Mouse (Mus musculus): ENCODE measurements around the gene Ppp1r32. TPM values are rescaled to one million over a fixed set of nuclear protein-coding genes. Genes with fewer than 3 reads are reported as not detected.

The Ppp1r32 gene
- polyA plus RNA-seq (2014; fragmentation: Nextera tagmentation; extraction: Ambion mirVana): not detected in 2 replicates

DNA sequence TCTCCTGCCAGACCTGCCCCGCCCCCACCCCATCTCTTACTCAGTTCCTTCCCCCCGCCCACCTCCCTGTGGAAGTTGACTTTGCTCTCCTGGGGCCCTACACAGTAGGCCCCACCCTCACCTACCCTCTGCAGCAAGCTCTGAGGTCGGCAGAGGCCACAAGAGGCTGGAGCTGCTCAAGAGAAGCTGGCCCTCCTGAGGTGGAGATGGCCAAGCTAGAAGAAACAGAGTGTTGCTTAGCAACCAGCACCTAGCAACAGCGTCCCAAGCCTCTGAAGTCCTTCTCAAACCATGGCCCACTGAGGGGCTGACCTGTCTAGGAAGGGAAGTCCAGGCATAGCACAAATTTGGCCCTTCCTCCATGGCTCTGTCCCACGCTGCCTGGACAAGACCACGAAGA is at the start of gene Ppp1r32:
Gene Ppp1r32 (minus strand): TSS at position 226 of the 400 bp plus-strand sequence.
- H3K9me3 ChIP-seq (ENCODE audit: control insufficient read depth, low read length): no peaks in the 10 kb centered on the region
- WGBS: 48% methylated on average over 6 of the region's 6 CpGs
- no peaks in the 10 kb centered on the region for H3K27me3 ChIP-seq (ENCODE audit: control insufficient read depth, insufficient read depth, low read length)
- ATAC-seq (ENCODE audit: low FRiP score, low TSS enrichment): no peak; the same call in 1 of the 2 replicates
- H3K4me3 ChIP-seq (ENCODE audit: low read length): no peak within 1 kb of the TSS
- H3K27ac ChIP-seq (ENCODE audit: low read depth, low read length): no peak within 1 kb of the TSS
- no peak within 1 kb of the TSS for H3K9ac ChIP-seq (ENCODE audit: low read depth, low read length)
- H3K4me2 ChIP-seq (replicated peaks; ENCODE audit: low read depth, low read length): no peak within 1 kb of the TSS
- H3K4me1 ChIP-seq (ENCODE audit: control insufficient read depth, insufficient read depth, low read length): no peaks in the 10 kb centered on the region
- H3K36me3 ChIP-seq (ENCODE audit: control insufficient read depth, insufficient read depth, low read length): no peaks in the 10 kb centered on the region

DNA sequence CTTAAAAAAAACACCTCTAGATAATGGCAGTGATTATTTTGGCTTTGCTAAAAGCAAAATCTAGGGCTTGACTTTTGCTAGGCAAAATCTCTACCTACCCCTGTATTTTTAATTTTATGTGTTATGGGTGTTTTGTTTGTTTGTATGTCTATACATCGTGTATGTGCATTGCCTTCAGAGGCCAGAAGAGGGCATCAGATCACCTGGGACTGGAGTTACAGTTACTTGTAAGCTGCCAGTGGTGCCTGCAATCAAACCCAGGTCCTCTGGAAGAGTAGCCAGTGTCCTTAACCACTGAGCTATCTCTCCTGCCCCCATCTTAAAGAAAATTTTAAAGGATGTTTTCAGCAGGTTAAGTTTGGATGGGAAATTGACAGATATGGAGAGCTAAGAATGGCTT is 47.4 kb upstream of the Ppp1r32 start:
- H3K36me3 ChIP-seq (ENCODE audit: control insufficient read depth, insufficient read depth, low read length): peaks cover 50% of the 10 kb centered on the region
- H3K9me3 ChIP-seq (ENCODE audit: control insufficient read depth, low read length): no peaks in the 10 kb centered on the region
- H3K27ac ChIP-seq (ENCODE audit: low read depth, low read length): no peak overlapping the region
- H3K9ac ChIP-seq (ENCODE audit: low read depth, low read length): no peak overlapping the region
- H3K4me1 ChIP-seq (ENCODE audit: control insufficient read depth, insufficient read depth, low read length): peaks cover 11% of the 10 kb centered on the region
- no peak overlapping the region for H3K4me2 ChIP-seq (replicated peaks; ENCODE audit: low read depth, low read length)
- ATAC-seq (ENCODE audit: low FRiP score, low TSS enrichment): no peak
- H3K27me3 ChIP-seq (ENCODE audit: control insufficient read depth, insufficient read depth, low read length): no peaks in the 10 kb centered on the region
- 94% methylated on average over 1 of the region's 1 CpGs for WGBS
- no peak overlapping the region for H3K4me3 ChIP-seq (ENCODE audit: low read length)

DNA sequence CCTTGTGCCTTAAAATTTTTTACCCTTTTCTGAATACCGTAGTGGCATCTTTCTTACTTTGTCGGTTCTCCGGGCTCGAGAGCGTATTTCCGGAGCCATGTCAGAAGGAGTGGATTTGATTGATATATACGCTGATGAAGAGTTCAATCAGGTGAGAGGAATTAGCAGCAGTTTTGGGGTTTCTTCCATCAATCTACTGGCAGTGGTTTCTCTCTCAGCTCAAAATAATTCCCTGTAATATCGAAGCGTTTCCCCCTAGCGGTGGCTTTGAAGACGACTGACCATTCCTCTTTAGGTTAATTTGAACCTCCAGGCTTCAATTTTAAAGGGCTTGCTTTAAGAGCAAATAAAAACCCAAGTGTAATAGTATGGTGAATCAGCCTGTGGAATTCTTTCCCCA is 43.2 kb upstream of the Ppp1r32 start, which contains the start of gene Sdhaf2:
Gene Sdhaf2 (minus strand): TSS at position 233 of the 400 bp plus-strand sequence.
- ATAC-seq (ENCODE audit: low FRiP score, low TSS enrichment): no peak
- under 1% methylated on average over 11 of the region's 11 CpGs for WGBS
- H3K27me3 ChIP-seq (ENCODE audit: control insufficient read depth, insufficient read depth, low read length): no peaks in the 10 kb centered on the region

DNA sequence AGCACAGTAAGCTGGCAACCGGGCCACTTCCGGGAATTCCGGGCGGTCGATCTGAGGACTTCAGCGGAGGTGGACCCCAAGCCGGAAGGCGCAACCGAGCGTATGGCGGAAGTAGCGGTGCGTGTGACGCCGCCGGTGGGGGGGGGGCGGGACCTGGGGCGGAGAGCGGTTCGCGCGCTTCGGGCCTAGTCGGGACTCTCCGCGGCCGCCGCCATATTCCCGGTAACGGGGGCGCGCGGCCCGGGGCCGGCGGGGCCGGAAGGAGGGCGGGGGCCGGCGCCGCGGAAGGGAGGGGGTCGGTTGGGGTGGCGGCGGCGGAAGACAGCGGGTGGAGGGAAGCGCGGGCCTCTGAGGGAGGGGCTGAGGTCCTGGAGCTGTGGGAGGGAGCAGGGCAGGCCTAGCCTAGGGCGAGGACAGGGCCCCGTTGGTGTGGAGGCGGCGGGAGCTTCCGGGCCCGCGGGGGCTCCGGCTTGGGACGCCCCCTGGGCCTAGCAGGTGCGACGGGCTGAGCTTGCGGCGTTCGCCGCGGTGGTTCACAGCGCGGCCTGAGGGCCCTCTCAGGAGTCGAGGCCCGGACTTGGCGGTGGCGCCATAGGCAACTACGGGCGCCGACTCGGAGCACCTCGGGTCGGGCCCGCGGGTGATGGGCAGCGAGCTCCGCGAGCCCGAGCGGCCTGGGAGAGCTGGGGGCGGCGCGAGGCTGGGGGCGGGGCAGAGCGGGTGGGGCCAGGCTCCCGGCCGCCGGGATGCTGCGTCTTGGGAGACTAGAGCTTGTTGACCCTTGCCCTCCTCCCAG is 42.6 kb upstream of the Ppp1r32 start, which contains the start of gene Cpsf7:
Gene Cpsf7 (plus strand): TSS at position 161 of the 796 bp plus-strand sequence.
- ATAC-seq (ENCODE audit: low FRiP score, low TSS enrichment): peak; percentile 96
- Histone ChIP-seq H3K9me3 (ENCODE audit: control insufficient read depth, low read length) (no peaks in the 10 kb centered on the region), H3K4me2 (replicated peaks; ENCODE audit: low read depth, low read length) (peak within 1 kb of the TSS; percentile 68), H3K27me3 (ENCODE audit: control insufficient read depth, insufficient read depth, low read length) (no peaks in the 10 kb centered on the region), H3K4me1 (ENCODE audit: control insufficient read depth, insufficient read depth, low read length) (peaks cover 15% of the 10 kb centered on the region), H3K9ac (ENCODE audit: low read depth, low read length) (peak within 1 kb of the TSS; percentile 97), H3K36me3 (ENCODE audit: control insufficient read depth, insufficient read depth, low read length) (peaks cover 8% of the 10 kb centered on the region), H3K27ac (ENCODE audit: low read depth, low read length) (peak within 1 kb of the TSS; percentile 97), H3K4me3 (ENCODE audit: low read length) (peak within 1 kb of the TSS; percentile 81)
- under 1% methylated on average over 80 of the region's 93 CpGs for WGBS

More for the DNA sequence above, 43.2 kb upstream of the Ppp1r32 start, which contains the start of gene Sdhaf2:
- Histone ChIP-seq H3K27ac (ENCODE audit: low read depth, low read length) (peak within 1 kb of the TSS; percentile 97), H3K9me3 (ENCODE audit: control insufficient read depth, low read length) (no peaks in the 10 kb centered on the region), H3K36me3 (ENCODE audit: control insufficient read depth, insufficient read depth, low read length) (peaks cover 13% of the 10 kb centered on the region), H3K4me2 (replicated peaks; ENCODE audit: low read depth, low read length) (peak within 1 kb of the TSS; percentile 68), H3K9ac (ENCODE audit: low read depth, low read length) (peak within 1 kb of the TSS; percentile 97), H3K4me3 (ENCODE audit: low read length) (peak within 1 kb of the TSS; percentile 81), H3K4me1 (ENCODE audit: control insufficient read depth, insufficient read depth, low read length) (peaks cover 15% of the 10 kb centered on the region)

DNA sequence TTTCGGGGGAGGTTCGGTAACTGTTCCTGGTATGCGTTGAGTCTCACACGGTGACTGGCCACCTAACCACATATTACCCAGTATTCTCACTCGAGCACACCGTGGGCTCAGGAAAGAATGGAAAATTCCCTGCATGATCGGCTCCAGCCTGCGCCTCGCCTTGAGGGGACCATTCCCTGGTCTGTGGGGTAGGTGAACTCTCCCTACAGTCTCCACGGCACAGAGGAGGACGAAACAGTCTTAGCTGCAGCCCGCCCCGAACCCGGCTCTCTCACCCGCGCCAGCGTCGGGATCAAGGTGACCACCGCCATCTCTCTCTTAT is 42.0 kb upstream of the Ppp1r32 start:
- Histone ChIP-seq H3K4me1 (ENCODE audit: control insufficient read depth, insufficient read depth, low read length) (peaks cover 15% of the 10 kb centered on the region), H3K9me3 (ENCODE audit: control insufficient read depth, low read length) (no peaks in the 10 kb centered on the region), H3K9ac (ENCODE audit: low read depth, low read length) (peak overlapping the region; percentile 97), H3K4me3 (ENCODE audit: low read length) (peak overlapping the region; percentile 81), H3K36me3 (ENCODE audit: control insufficient read depth, insufficient read depth, low read length) (peaks cover 8% of the 10 kb centered on the region), H3K4me2 (replicated peaks; ENCODE audit: low read depth, low read length) (peak overlapping the region; percentile 68), H3K27ac (ENCODE audit: low read depth, low read length) (peak overlapping the region; percentile 97), H3K27me3 (ENCODE audit: control insufficient read depth, insufficient read depth, low read length) (no peaks in the 10 kb centered on the region)
- no peak for ATAC-seq (ENCODE audit: low FRiP score, low TSS enrichment)
- 1% methylated on average over 19 of the region's 19 CpGs for WGBS

DNA sequence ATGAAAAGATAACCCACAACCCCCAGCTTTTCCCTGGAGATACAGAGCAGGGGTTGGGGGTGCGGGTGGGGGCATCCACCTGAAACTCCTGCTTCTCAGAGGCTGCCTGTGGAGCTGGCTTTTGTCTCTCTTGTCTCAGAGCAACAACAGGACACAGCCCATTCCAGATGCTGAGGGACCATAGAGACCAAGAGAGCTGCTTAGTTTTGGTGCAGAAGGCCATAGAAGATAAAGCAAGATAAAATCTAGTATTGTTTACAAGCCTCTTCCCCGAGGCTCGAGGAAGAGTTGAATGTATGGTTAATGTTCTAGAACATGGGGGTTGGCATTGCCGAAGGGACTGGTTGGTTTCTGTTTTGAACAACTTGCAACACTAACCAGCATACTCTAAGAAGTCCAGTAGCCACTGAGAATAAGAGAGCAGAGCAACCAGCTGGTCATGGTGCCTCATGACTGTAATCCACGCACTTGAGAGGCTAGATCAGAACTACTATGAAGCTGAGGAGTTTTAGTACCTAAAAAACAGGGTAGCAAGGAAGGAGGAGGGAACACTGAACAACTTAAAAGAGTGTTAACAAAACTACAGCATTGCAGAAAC is 40.9 kb upstream of the Ppp1r32 start:
- Histone ChIP-seq H3K27me3 (ENCODE audit: control insufficient read depth, insufficient read depth, low read length) (no peaks in the 10 kb centered on the region), H3K4me1 (ENCODE audit: control insufficient read depth, insufficient read depth, low read length) (peaks cover 15% of the 10 kb centered on the region), H3K9ac (ENCODE audit: low read depth, low read length) (no peak overlapping the region), H3K27ac (ENCODE audit: low read depth, low read length) (no peak overlapping the region), H3K4me2 (replicated peaks; ENCODE audit: low read depth, low read length) (peak overlapping the region; percentile 68; the same call in 1 of the 2 replicates), H3K36me3 (ENCODE audit: control insufficient read depth, insufficient read depth, low read length) (peaks cover 8% of the 10 kb centered on the region), H3K4me3 (ENCODE audit: low read length) (peak overlapping the region; percentile 81; the same call in 1 of the 2 replicates), H3K9me3 (ENCODE audit: control insufficient read depth, low read length) (no peaks in the 10 kb centered on the region)
- WGBS: 79% methylated on average over 5 of the region's 5 CpGs
- no peak for ATAC-seq (ENCODE audit: low FRiP score, low TSS enrichment)

DNA sequence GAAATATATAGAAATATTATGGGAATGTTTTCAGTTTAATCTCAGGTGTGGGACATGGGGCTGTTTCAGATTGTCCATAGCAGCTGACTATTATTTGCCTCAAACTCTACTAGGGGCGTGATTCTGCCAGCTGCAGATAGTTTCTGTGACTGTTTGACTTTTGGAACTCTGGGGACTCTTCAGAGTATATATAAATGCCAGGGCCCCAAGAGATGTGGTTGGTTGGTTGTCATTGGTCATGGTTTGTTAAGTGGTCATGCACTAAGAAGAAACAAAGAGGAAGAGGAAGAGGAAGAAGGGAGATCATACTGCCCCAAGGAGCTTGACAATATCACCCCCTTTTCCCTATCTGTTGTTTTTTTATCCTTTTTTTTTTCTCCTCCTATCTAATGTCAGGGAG is 39.2 kb upstream of the Ppp1r32 start:
- ATAC-seq (ENCODE audit: low FRiP score, low TSS enrichment): no peak
- H3K27ac ChIP-seq (ENCODE audit: low read depth, low read length): no peak overlapping the region
- H3K4me2 ChIP-seq (replicated peaks; ENCODE audit: low read depth, low read length): no peak overlapping the region
- H3K9me3 ChIP-seq (ENCODE audit: control insufficient read depth, low read length): no peaks in the 10 kb centered on the region
- WGBS: 79% methylated on average over 1 of the region's 1 CpGs
- H3K9ac ChIP-seq (ENCODE audit: low read depth, low read length): no peak overlapping the region
- H3K36me3 ChIP-seq (ENCODE audit: control insufficient read depth, insufficient read depth, low read length): peaks cover 5% of the 10 kb centered on the region
- H3K4me3 ChIP-seq (ENCODE audit: low read length): no peak overlapping the region
- H3K27me3 ChIP-seq (ENCODE audit: control insufficient read depth, insufficient read depth, low read length): no peaks in the 10 kb centered on the region
- peaks cover 12% of the 10 kb centered on the region for H3K4me1 ChIP-seq (ENCODE audit: control insufficient read depth, insufficient read depth, low read length)

DNA sequence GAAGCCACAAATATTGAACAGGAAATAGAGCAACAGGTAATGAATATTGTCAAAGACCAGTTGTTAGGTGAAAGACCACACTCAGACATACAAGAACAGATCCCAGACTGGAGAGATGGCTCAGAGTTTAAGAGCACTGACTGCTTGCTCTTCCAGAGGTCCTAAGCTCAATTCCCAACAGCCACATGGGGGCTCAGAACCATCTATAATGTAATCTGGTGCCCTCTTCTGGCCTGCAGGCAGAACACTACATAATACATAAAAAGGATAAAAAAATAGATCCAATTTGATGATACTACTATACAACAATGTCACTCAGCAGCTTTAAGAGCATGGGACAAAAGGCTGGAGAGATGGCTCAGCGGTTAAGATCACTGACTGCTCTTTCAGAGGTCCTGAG is 37.6 kb upstream of the Ppp1r32 start:
- Histone ChIP-seq H3K4me1 (ENCODE audit: control insufficient read depth, insufficient read depth, low read length) (peaks cover 4% of the 10 kb centered on the region; the same call in 1 of the 2 replicates), H3K27ac (ENCODE audit: low read depth, low read length) (no peak overlapping the region), H3K4me2 (replicated peaks; ENCODE audit: low read depth, low read length) (no peak overlapping the region), H3K9ac (ENCODE audit: low read depth, low read length) (no peak overlapping the region), H3K36me3 (ENCODE audit: control insufficient read depth, insufficient read depth, low read length) (peaks cover 21% of the 10 kb centered on the region), H3K9me3 (ENCODE audit: control insufficient read depth, low read length) (no peaks in the 10 kb centered on the region), H3K27me3 (ENCODE audit: control insufficient read depth, insufficient read depth, low read length) (no peaks in the 10 kb centered on the region), H3K4me3 (ENCODE audit: low read length) (no peak overlapping the region)
- WGBS: 62% methylated on average over 1 of the region's 1 CpGs
- no peak for ATAC-seq (ENCODE audit: low FRiP score, low TSS enrichment)

DNA sequence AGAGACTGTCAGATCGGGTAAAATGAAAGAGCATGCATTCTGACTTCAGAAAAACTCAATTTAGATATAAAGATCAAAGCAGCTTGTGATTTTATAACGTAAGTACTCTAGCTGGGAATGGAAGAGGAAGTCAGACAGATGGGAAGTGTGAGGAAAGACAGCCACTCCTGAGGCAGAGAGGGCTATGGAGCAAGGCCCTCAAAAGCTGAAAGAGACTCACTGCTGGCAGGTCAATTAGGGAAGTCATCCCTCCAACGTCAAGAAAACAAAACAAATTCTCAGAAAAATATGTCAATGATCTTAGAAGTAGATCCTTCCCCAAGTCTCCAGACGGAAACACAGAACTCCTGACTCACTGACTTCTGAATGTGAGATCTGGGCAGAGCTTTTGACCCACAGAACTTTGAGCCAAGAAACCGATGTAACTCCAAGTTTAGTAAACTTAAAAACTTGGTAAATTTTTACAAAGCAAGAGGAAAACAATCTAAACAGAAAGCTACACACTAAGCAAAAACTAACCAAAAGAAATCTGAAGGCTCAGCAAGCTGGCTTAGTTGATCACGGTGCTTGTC is 28.1 kb upstream of the Ppp1r32 start:
- no peaks in the 10 kb centered on the region for H3K4me1 ChIP-seq (ENCODE audit: control insufficient read depth, insufficient read depth, low read length)
- no peak overlapping the region for H3K4me3 ChIP-seq (ENCODE audit: low read length)
- H3K36me3 ChIP-seq (ENCODE audit: control insufficient read depth, insufficient read depth, low read length): peaks cover 27% of the 10 kb centered on the region
- H3K4me2 ChIP-seq (replicated peaks; ENCODE audit: low read depth, low read length): no peak overlapping the region
- no peak for ATAC-seq (ENCODE audit: low FRiP score, low TSS enrichment)
- no peak overlapping the region for H3K27ac ChIP-seq (ENCODE audit: low read depth, low read length)
- H3K27me3 ChIP-seq (ENCODE audit: control insufficient read depth, insufficient read depth, low read length): no peaks in the 10 kb centered on the region
- WGBS: 81% methylated on average over 6 of the region's 6 CpGs
- H3K9me3 ChIP-seq (ENCODE audit: control insufficient read depth, low read length): no peaks in the 10 kb centered on the region
- H3K9ac ChIP-seq (ENCODE audit: low read depth, low read length): no peak overlapping the region
